Mouse (Mus musculus): ENCODE measurements around the gene Adcy9.

DNA sequence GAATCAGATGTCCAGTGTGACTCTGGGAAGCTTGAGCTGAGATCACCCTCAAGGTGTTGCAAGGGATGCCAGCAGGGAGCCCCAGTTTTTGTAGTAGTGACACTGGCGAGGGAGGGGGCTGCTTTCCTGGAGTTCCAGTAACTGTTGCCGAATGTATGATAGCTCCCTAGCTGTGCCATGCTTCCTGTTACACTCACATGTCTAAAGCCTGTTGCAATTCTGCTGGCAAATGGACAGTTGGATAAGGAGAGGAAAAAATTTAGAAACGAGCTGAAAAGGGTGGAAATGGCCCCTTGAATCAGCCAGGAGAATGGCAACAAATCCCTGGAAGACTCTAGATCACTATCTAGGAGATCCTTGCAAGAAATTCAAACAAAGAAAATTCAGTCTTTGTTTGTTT is 140.7 kb downstream of the Adcy9 start:
- TF ChIP-seq CTCF (IDR thresholded peaks at IDR 0.05; ENCODE audit: low read depth, low read length) (no peak), POLR2A (IDR thresholded peaks at IDR 0.05; ENCODE audit: extremely low read depth, insufficient read depth, low read length) (no peak)
